Mouse (Mus musculus): ENCODE results near the gene Prss38. TPM values are rescaled to one million over a fixed set of nuclear protein-coding genes. Genes with fewer than 3 reads are reported as not detected.

Prss38 gene
- polyA plus RNA-seq, 1 experiment from 2014 or later: not detected

DNA sequence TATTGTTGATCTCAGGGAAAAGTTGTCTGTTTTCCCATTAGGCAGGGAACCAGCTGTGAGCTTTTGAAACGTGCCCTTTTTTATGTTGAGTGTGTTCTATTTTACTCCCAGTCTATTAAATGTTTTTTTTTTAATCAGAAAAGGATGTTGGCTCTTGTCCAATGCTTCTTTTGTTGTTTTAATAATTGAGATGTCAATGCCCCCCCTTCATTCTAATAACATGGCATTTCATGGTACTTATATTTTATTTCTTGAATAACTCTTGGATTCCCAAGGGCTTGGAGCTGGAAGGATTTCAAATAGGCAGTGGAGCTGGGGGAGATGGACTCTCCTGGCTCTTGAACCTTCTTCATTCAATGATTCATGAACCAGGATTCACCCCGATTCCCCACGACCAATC is 9.4 kb downstream of the Prss38 start:
- Histone ChIP-seq H3K4me1 (replicated peaks; ENCODE audit: control insufficient read depth, insufficient read depth, low read length) (no peaks in the 10 kb centered on the region), H3K9ac (ENCODE audit: low read depth, low read length) (no peak overlapping the region), H3K4me3 (ENCODE audit: low read depth, low read length) (no peak overlapping the region), H3K9me3 (ENCODE audit: control insufficient read depth) (no peaks in the 10 kb centered on the region), H3K27ac (ENCODE audit: low read depth, low read length) (no peak overlapping the region), H3K36me3 (ENCODE audit: control insufficient read depth, insufficient read depth) (no peaks in the 10 kb centered on the region), H3K27me3 (replicated peaks; ENCODE audit: control insufficient read depth, insufficient read depth, low read length) (no peaks in the 10 kb centered on the region), H3K4me2 (replicated peaks; ENCODE audit: low read depth) (no peak overlapping the region)
- no peak for ATAC-seq
- 71% methylated on average over 3 of the region's 3 CpGs for WGBS
- no peak for TF ChIP-seq CTCF (IDR thresholded peaks at IDR 0.05; ENCODE audit: low read depth)

DNA sequence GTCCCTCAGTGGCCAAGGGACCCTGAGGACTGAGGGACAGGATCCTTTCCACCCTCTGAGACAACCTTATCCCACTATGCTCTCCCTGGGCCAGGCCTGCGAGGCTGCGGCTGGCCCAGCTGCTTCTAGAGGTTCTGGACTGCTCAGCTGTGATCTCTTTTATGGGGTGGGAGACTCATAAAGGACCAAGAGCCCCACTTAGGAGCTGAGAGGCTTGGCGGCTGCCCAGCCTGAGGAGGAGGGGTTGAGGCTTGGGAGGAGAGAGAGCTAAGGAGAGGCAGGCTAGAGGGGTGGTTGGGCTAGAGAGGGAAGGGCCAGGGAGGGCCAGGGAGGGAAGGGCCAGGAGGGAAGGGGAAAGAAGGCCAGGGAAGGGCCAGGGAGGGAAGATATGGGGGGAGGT is 11.0 kb downstream of the Prss38 start:
- no peak overlapping the region for H3K4me3 ChIP-seq (ENCODE audit: low read depth, low read length)
- no peaks in the 10 kb centered on the region for H3K4me1 ChIP-seq (replicated peaks; ENCODE audit: control insufficient read depth, insufficient read depth, low read length)
- ATAC-seq: peak; percentile 13; the same call in 1 of the 2 replicates
- no peaks in the 10 kb centered on the region for H3K9me3 ChIP-seq (ENCODE audit: control insufficient read depth)
- H3K9ac ChIP-seq (ENCODE audit: low read depth, low read length): no peak overlapping the region
- TF ChIP-seq CTCF (IDR thresholded peaks at IDR 0.05; ENCODE audit: low read depth): no peak
- no peak overlapping the region for H3K4me2 ChIP-seq (replicated peaks; ENCODE audit: low read depth)
- H3K27ac ChIP-seq (ENCODE audit: low read depth, low read length): 0 out of 2 replicates have a peak overlapping the region, but pooled peaks have one; percentile 43
- WGBS: 50% methylated on average over 3 of the region's 3 CpGs
- H3K36me3 ChIP-seq (ENCODE audit: control insufficient read depth, insufficient read depth): no peaks in the 10 kb centered on the region
- no peaks in the 10 kb centered on the region for H3K27me3 ChIP-seq (replicated peaks; ENCODE audit: control insufficient read depth, insufficient read depth, low read length)

DNA sequence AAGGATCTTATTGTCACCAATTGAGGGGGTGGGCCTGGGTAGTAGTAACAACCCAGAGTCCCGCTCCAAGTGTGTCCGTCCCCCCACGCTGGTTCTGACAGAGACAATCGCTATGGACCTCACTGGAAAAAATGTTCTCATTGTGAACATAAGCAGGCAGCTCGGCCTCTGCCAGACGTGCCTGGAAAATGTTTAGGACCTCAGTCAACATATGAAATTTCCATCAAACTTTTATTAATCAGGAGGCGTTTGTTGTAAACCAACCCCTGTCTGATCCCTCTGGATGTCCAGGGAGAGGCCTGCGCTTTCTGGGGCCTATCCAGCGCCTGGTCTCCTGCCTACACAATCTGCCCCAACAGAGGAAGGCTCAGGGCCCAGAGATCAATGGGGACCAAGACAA is 11.4 kb downstream of the Prss38 start:
- Histone ChIP-seq H3K4me1 (replicated peaks; ENCODE audit: control insufficient read depth, insufficient read depth, low read length) (no peaks in the 10 kb centered on the region), H3K36me3 (ENCODE audit: control insufficient read depth, insufficient read depth) (no peaks in the 10 kb centered on the region), H3K9me3 (ENCODE audit: control insufficient read depth) (no peaks in the 10 kb centered on the region), H3K9ac (ENCODE audit: low read depth, low read length) (no peak overlapping the region), H3K27me3 (replicated peaks; ENCODE audit: control insufficient read depth, insufficient read depth, low read length) (no peaks in the 10 kb centered on the region), H3K4me3 (ENCODE audit: low read depth, low read length) (no peak overlapping the region), H3K27ac (ENCODE audit: low read depth, low read length) (no peak overlapping the region), H3K4me2 (replicated peaks; ENCODE audit: low read depth) (no peak overlapping the region)
- no peak for TF ChIP-seq CTCF (IDR thresholded peaks at IDR 0.05; ENCODE audit: low read depth)
- no peak for ATAC-seq
- WGBS: 71% methylated on average over 9 of the region's 9 CpGs

DNA sequence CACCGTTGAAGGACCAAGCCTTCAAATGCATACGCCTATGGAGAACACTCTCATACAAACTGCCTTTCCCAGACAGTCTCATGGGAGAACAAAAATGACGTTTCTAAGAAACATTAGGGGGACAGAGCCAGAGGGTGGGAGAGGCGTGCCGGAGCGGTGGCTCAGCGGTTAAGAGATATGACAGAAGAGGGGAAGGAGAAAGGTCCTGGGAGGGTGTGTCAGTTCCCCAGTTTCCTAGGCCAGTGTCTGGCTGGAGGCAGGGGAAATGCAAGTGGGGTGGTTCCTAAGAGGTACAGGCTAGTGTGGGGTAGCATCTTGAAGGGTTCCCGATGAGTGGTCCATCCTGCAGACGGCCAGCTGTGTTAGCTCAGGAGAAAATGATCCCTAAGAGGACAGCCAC is 14.2 kb downstream of the Prss38 start:
- ATAC-seq: no peak
- Histone ChIP-seq H3K9me3 (ENCODE audit: control insufficient read depth) (no peaks in the 10 kb centered on the region), H3K4me2 (replicated peaks; ENCODE audit: low read depth) (no peak overlapping the region), H3K27ac (ENCODE audit: low read depth, low read length) (no peak overlapping the region), H3K9ac (ENCODE audit: low read depth, low read length) (no peak overlapping the region), H3K36me3 (ENCODE audit: control insufficient read depth, insufficient read depth) (no peaks in the 10 kb centered on the region), H3K4me3 (ENCODE audit: low read depth, low read length) (no peak overlapping the region), H3K27me3 (replicated peaks; ENCODE audit: control insufficient read depth, insufficient read depth, low read length) (no peaks in the 10 kb centered on the region), H3K4me1 (replicated peaks; ENCODE audit: control insufficient read depth, insufficient read depth, low read length) (no peaks in the 10 kb centered on the region)
- WGBS: 85% methylated on average over 9 of the region's 9 CpGs
- no peak for TF ChIP-seq CTCF (IDR thresholded peaks at IDR 0.05; ENCODE audit: low read depth)

DNA sequence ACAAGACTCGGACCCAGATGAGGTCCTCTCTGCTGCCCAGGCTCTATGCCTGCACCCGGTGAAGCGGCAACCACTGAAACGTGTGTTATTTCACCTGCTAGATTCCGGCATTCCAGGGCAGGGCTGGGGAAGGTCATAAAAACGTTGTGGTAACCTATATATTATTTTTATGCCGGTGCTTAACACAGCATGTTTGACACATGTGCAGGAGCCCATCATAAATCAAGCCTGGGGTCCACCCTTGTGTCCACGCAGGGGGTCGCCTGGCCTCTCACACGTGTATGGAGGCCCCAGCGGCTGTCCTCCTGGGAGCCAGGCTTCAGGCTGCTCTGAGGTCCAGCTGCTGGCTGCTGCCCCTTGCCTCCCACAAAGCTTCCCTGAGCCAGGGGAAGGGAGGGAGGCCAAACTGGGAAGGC is 18.6 kb downstream of the Prss38 start:
- H3K4me2 ChIP-seq (replicated peaks; ENCODE audit: low read depth): no peak overlapping the region
- no peak for TF ChIP-seq CTCF (IDR thresholded peaks at IDR 0.05; ENCODE audit: low read depth)
- H3K27ac ChIP-seq (ENCODE audit: low read depth, low read length): no peak overlapping the region
- 35% methylated on average over 11 of the region's 11 CpGs for WGBS
- no peaks in the 10 kb centered on the region for H3K9me3 ChIP-seq (ENCODE audit: control insufficient read depth)
- H3K4me1 ChIP-seq (replicated peaks; ENCODE audit: control insufficient read depth, insufficient read depth, low read length): no peaks in the 10 kb centered on the region
- no peak for ATAC-seq
- no peaks in the 10 kb centered on the region for H3K36me3 ChIP-seq (ENCODE audit: control insufficient read depth, insufficient read depth)
- H3K27me3 ChIP-seq (replicated peaks; ENCODE audit: control insufficient read depth, insufficient read depth, low read length): no peaks in the 10 kb centered on the region
- H3K9ac ChIP-seq (ENCODE audit: low read depth, low read length): no peak overlapping the region
- H3K4me3 ChIP-seq (ENCODE audit: low read depth, low read length): no peak overlapping the region

DNA sequence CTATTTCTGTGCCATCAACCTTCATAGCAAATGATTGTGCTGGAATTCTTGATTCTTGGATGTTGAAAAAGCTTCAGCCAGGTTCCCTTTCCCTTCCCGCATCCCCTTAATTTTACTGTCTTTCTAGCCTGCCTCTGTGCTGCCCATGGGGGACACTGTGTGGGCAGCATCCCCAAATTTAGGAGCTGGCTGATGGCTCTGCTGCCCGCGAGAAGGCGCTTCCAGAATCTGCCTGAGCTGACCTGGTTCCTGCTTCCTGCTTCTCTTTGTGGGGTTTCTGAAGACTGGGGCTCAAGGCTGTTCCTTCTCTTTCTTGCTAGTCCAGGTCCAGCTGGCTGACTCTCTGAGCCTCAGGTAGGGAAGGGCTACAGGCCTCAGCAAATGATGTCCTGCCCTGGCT is 20.7 kb downstream of the Prss38 start:
- Histone ChIP-seq H3K4me1 (replicated peaks; ENCODE audit: control insufficient read depth, insufficient read depth, low read length) (no peaks in the 10 kb centered on the region), H3K27me3 (replicated peaks; ENCODE audit: control insufficient read depth, insufficient read depth, low read length) (no peaks in the 10 kb centered on the region), H3K4me2 (replicated peaks; ENCODE audit: low read depth) (no peak overlapping the region), H3K36me3 (ENCODE audit: control insufficient read depth, insufficient read depth) (no peaks in the 10 kb centered on the region), H3K9me3 (ENCODE audit: control insufficient read depth) (no peaks in the 10 kb centered on the region), H3K4me3 (ENCODE audit: low read depth, low read length) (no peak overlapping the region), H3K9ac (ENCODE audit: low read depth, low read length) (no peak overlapping the region), H3K27ac (ENCODE audit: low read depth, low read length) (no peak overlapping the region)
- ATAC-seq: no peak
- WGBS: 92% methylated on average over 4 of the region's 4 CpGs
- no peak for TF ChIP-seq CTCF (IDR thresholded peaks at IDR 0.05; ENCODE audit: low read depth)

DNA sequence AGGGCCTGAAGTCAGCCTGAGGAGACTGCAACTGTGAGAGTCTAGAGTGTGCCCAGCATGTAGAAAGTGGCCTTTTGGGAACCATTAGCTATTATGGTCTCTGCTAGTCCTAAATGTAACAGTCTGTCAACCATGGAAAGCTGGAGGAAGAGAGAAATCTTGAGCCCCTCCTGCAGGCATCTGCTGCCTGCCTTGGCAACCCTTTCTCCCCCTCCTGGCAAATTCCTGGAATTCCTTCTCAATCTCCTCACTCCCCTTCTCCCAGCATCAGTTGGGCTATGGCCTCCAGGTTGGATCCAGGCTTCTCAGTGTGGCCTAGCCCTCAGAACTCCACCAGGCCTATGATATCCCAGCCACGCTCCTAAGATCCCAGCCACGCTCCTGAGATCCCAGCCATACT is 25.1 kb downstream of the Prss38 start:
- Histone ChIP-seq H3K4me2 (replicated peaks; ENCODE audit: low read depth) (no peak overlapping the region), H3K9ac (ENCODE audit: low read depth, low read length) (no peak overlapping the region), H3K4me3 (ENCODE audit: low read depth, low read length) (no peak overlapping the region), H3K36me3 (ENCODE audit: control insufficient read depth, insufficient read depth) (no peaks in the 10 kb centered on the region), H3K9me3 (ENCODE audit: control insufficient read depth) (no peaks in the 10 kb centered on the region), H3K27ac (ENCODE audit: low read depth, low read length) (no peak overlapping the region), H3K27me3 (replicated peaks; ENCODE audit: control insufficient read depth, insufficient read depth, low read length) (no peaks in the 10 kb centered on the region), H3K4me1 (replicated peaks; ENCODE audit: control insufficient read depth, insufficient read depth, low read length) (no peaks in the 10 kb centered on the region)
- 86% methylated on average over 2 of the region's 2 CpGs for WGBS
- ATAC-seq: no peak
- no peak for TF ChIP-seq CTCF (IDR thresholded peaks at IDR 0.05; ENCODE audit: low read depth)
